Mouse (Mus musculus): ENCODE measurements around the gene Ninj2. TPM values are rescaled to one million over a fixed set of nuclear protein-coding genes. Genes with fewer than 3 reads are reported as not detected.

Gene Ninj2
- total RNA-seq, 2 experiments from 2014 or later = not detected

DNA sequence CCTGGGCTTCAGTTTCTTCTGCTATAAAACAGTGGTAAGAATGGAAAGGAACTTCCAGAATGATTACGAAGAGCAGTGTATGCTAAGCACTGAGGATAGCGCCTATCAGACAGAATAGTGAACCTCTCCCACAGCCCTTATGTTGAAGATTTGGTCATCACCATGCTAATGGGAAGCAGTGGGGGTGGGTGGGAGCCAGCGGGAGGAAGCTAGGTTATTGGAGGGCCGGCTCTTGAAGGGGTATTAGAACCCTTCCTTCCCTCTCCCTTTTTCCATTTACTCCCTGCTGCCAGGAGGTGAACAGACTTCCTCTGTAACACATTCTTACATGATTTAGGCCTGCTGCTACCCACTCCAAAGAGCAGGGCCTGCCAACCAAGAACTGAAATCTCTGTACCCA is 1.2 kb upstream of the Ninj2 start:
- intact Hi-C loops (cut with DNase I) = loop anchor here (5.0 kb wide), 1 partner anchor 35 kb away; no protein-coding TSS in a partner anchor

DNA sequence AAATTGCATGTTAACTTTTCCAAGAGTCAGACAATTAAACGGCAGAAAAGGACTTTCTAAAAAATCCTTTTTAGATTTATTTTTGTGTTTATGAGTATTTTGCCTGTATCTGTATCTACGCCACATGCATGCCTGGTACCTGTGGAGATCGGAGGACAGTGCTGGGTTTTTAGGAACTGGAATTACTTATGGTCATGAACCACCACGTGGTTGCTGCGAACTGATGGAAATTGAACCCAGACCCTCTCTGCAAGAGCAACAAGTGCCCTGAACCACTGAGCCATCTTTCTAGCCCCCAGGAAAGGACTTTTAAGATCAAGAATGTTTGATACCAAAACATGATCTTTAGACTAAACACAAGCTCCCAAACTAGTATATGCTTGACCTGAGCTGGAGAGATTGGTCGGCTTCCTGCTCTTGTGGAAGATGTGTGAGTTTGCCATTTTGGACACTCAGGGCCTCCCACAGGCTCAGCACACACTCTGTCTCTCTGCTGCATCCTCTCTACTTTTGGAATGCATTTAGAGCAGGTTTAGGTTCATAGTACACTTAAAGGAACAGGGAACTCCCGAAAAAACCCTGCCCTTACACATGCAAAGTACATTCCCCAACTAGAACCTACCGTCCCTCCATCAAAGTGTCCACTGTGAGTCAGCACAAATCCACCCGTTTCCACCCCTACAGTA is 1.1 kb downstream of the Ninj2 start:
- DNase-seq = no peak
- intact Hi-C loops (cut with DNase I) = loop anchor here (5.0 kb wide), 1 partner anchor 37 kb away; no protein-coding TSS in a partner anchor

More for the DNA sequence above, 1.2 kb upstream of the Ninj2 start:
- DNase-seq = no peak

DNA sequence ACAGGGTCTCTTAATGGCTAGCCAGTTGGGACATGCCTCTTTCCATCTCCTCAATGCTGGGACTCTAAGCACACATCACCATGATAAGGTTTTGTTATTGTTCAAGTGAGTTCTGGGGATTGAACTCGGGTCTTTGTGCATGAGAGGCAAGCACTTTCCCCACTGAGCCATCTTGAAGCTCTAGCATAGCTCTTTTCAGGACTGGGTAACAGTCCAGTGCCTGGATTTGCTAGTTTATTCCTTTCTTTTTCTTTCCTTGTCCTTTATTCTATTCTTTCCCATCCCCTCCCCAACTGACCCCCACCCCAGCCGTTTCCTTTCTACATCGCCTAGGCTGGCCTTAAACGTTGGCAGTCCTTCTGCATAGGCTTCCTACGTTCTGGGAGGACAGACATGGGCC is 1.9 kb downstream of the Ninj2 start:
- intact Hi-C loops (cut with DNase I) = no loop called here
- DNase-seq = no peak

DNA sequence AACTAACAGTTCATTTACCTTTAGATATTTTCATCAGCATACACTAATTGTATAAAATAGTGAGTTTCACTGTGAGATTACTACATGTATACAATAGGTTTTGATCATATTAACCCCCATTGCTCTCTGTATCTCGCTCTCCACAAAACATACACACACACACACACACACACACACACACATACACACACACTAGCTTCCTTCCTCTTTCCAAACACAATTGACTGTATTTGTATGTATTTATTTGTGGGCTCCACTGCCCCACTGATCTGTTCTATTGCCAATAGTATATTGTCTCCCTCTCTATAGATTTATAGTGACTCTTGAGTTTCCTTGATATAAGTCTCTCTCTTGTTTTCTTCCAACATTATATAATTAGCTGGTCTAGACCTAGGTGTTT is 2.4 kb downstream of the Ninj2 start:
- no peak for DNase-seq
- intact Hi-C loops (cut with DNase I) = no loop called here

DNA sequence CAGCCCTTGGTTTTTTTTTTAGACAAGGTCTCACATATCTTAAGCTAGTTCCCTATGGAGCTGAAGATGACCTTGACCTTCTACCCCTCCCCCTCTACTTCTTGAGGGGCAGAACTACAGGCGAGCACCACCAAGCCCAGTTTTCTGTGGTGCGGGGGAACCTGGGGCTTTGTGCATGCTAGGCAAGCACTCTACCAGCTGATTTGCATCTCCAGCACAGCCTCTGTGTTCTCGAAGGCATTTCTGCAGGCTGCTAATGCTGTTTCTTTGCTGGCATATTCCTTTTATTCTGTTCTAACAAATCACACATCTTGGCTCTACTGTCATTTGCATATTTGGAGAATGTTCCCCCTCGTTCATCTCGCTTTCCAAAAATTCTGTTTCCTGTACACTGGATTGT is 6.2 kb downstream of the Ninj2 start:
- intact Hi-C loops (cut with DNase I) = no loop called here
- no peak for DNase-seq

DNA sequence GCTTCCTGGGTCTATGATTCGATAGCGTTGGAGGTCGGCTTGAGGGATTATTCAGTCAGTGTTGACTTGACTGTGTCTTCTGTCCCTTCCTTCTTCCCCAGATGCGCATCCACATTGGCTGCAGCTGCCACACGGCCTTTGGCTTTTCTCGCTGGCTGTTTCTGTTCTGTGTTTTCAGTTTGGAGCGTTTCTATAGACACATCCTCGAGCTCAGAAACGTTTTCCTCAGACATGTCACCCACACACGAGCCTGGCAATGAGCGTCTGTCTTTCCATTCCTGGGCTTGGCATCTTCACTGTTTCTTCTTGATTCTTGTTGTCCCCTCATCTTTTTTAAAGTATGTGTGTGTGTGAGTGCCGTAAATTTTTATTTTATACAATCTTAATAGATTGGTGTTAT is 8.1 kb downstream of the Ninj2 start:
- intact Hi-C loops (cut with DNase I) = no loop called here
- no peak for DNase-seq

DNA sequence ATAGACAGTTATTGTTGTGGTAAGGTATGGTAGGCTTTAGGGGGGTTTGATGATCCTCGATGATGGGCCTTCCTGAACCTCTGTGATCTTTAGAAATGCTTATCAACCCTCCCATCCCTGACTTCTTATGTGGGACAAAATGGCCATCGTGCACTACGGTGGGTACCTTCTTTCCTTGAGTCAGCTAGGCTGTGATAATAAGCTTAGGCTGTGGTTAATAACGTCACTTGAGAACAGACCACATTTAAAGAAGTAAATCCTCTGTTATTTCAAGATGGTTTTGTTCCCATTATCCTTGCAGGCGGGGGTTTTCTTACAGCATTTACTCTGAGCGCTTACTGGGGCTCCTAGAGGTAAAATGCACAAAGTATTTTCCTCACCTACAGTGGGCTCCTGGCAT is 8.8 kb downstream of the Ninj2 start:
- intact Hi-C loops (cut with DNase I) = no loop called here
- no peak for DNase-seq

DNA sequence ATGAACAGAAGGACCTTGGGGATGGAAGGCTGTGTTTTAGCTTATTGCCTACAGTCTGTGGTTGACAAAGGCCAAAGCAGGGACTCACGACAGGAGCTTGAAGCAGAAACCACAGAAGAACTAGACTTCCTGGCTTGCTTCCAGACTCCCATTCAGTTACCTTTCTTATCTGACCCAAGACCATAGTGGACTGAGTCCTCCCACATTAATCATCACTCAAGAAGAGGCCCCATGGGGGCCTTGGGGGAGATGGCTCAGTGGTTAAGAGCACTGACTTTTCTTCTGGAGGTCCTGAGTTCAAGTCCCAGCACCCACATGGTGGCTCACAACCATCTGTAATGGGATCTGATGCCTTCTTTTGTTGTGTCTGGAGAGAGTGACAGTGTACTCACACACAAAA is 10.0 kb downstream of the Ninj2 start:
- DNase-seq = no peak
- intact Hi-C loops (cut with DNase I) = no loop called here

DNA sequence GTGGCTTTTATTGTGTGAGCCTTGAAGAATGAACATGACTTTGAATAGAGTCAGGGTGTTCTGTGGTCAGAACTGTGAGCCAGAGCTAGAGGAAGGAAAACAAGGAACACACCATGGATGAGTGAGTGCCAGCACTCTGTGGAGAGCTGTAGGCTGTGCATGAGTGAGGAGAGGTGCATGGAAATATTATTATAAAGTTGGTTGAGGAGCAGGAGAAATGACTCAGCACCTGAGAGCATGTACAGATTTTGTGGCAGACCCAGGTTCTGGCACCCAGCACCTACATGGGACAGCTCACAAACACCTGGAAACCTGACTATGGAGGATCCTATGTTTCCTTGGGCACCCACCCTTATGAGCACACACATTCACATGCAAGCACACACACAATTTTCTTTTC is 11.9 kb downstream of the Ninj2 start:
- intact Hi-C loops (cut with DNase I) = no loop called here
- DNase-seq = no peak

DNA sequence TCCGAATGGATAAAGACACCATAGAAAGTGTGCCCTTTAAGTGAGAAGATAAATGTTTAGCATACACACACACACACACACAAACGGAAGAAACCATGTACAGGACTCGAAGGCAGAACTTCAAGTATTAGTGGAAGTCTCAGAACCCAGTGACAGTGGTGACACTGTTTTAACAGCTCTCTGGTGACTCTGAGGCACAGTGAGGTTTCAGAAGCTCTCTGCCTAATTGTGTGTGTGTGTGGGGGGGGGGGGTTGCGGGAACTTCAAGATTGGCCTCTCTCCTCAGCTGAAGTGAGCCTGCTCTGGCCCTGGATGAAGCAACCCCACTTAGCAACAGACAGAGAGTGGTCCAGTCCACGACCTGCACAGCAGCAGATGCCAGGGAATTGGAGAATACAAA is 14.4 kb downstream of the Ninj2 start:
- intact Hi-C loops (cut with DNase I) = no loop called here
- no peak for DNase-seq

DNA sequence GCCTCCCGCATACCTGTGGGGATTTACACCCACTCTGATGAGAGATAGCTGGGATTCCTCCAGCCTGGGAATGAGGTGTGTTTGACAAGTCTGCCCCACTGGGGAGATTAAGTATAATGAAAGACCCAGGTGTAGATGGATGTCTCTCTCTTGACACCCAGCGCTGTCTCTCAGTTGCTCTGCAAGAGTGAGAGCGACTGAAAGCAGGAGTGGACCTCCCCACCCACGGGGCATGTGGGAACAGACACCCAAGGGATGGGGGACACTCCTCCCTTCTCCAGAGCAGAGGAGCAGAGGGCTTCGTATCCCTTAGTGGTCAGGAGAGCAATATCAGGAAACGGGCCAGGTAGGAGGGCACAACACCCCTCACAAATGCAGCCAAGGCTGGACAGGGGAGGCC is 14.9 kb downstream of the Ninj2 start:
- intact Hi-C loops (cut with DNase I) = loop anchor here (2.0 kb wide), 2 partner anchors 51 to 69 kb away; partner anchors contain the start of gene Wnk1

DNA sequence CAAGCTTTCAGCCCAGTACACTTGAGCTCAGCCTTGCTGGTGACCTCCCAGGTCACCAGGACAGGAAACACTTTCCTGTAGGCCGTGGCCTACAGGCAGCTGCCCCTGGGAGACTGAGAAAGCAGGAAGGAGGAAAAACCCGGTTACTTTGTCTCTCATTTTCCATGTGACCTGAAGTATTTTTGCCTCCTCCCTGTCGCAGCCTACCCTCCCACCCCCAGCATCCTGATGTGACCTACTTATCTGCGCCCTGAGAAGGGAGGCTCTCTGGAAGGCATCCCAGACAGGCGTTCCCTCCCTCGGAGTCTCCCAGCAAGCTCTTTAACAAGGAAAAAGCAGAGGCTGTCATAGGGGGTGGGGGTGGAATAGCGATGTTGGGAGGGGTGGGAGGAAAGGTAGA is 16.0 kb downstream of the Ninj2 start:
- DNase-seq = peak; percentile 74 to 79
- intact Hi-C loops (cut with DNase I) = loop anchor here (2.0 kb wide), 2 partner anchors 52 to 70 kb away; partner anchors contain the start of gene Wnk1

More for the DNA sequence above, 14.9 kb downstream of the Ninj2 start:
- no peak for DNase-seq

DNA sequence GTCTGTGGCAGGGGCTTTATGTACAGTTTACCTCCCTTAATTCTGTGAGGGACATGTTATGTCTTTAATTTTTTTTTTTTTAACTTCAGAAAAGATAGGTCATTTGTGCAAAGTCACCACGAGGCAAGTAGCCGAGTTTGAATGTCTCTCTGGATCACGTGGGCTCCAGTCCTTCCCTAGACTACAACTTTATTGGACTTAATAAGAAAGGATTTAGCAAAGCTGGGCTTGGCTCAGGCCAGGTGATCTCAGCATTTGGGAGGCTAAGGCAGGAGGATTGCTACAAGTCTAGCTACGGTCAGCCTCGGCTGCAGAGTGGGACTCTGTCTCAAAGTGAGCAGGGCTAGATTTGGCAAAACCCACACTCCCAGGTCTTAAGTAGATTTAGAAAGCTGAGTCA is 16.8 kb downstream of the Ninj2 start:
- intact Hi-C loops (cut with DNase I) = loop anchor here (2.0 kb wide), 2 partner anchors 53 to 71 kb away; partner anchors contain the start of gene Wnk1
- DNase-seq = no peak

DNA sequence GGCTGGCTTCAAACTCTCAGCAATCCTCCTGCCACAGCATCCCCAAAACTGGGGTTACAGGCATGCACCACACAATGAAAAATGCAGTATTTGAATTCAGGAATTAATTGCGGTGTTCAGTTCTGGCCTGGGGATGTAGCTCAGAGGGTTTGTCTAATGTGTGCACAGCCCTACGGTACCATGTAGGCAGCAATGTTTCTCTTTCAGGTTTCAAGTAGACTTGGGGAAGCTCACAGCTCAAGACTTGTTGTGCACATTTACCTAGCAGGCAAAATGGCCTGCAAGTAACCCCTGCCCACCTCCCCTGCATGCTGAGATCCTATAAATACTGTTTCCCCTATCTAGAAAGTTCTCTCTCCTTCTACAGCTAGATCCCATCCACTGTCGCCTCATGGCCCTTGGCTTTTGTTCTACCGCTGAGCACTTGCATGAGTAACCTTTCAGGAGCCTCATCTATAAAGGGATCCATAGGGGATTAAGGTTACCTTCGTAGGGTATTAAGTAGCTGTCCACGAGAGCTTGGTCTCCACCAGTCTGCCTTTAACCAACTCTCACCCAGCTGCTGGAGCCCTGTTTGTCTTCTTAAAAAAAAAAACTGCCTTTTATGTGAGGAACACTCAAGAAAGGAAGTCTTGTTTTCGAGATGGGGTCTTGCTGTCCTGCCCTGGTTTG is 17.7 kb downstream of the Ninj2 start:
- intact Hi-C loops (cut with DNase I) = no loop called here
- DNase-seq = no peak

DNA sequence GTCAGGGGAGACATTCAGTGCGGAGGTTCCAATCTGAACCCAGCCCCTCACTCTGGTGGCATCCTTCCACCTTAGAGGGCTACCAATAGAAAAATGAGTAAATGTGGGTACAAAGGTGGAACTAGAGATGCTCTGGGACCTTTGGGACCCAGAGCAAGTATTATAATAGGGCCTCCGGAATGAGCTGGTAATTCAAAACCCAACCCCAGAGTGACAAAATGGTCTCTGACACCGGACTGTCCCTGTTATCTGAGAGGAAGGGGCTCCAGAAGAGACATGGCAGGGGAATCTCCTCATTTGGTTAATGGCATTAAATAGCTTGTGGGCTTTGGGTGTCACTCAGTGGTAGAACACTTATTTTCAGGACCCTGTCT is 18.2 kb downstream of the Ninj2 start:
- intact Hi-C loops (cut with DNase I) = no loop called here
- DNase-seq = no peak

DNA sequence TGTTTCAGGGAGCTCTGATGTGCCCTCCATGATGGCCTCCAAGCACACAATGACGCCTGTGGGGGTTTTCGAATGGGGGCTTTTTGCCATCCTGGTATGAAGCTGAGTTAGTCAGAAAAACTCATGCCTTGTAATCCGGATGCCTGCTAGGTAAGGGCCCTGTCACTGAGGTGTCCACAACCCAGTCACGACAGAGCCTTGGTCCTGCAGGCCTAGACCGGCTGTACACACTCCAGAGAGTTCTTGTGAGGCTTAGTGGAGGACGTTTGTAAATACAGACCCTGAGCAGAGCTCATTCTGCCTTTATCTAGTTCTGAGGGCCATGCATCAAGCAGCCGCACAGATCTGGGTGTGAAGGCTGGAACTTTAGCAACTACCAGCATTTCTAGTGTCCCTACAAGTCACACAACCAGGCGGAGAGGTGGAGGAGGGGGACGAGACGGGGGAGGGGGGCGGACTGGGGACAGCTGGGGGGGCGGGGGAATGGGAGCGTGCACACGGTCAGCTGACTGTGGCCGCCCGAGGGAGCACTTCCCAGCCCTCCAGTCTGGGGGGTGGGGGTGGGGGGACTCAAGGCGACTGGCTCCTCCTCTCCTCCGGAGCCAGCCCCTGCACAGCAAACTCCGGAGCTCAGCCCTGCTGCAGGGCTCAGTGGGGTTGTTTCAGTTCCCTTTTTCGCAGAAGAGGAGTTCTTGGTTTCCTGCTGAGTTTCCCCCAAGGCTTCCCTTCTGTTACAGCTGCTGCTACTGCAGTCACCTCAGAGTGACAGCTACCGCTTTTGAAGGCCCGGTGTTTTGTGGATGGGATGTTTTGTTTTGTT is 19.0 kb downstream of the Ninj2 start:
- peak; percentile 72 to 73 for DNase-seq
- intact Hi-C loops (cut with DNase I) = no loop called here

DNA sequence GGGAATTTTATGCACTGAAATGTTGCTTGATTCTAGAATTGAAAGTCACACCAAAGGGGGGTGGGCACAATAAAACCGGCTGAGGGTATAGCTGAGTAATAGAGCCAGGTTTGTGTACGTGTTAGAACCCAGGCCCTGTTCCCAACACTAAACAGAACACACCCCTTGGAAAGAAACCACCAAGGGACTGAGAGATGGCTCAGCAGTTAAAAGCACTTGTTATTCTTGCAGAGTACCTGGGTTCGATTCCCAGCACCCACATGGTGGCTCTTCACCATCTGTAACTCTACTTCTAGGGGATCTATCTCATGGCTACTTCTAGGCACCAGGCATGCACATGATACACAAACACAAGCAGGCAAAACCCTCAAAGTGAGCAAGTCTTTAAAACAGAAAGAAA is 20.7 kb downstream of the Ninj2 start:
- DNase-seq = no peak
- intact Hi-C loops (cut with DNase I) = loop anchor here (1.0 to 2.0 kb wide), 3 partner anchors 31 to 113 kb away; no protein-coding TSS in a partner anchor

DNA sequence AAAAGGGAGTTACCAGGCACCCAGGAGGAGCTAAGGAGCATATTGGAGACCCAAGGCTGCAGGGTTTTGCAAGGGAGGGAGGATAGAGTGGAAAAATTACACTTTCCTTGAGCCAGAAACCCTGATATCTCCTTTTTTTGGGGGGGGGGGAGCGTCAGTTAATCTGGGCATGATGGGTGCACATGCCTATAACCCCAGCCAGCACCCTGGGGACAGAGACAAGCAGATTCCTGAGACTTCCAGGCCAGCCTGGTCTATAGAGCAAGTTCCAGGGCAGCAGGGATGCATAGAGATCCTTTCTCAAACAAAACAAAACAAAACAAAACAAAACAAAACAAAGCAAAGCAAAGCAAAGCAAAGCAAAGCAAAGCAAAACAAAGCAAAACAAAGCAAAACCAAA is 21.1 kb downstream of the Ninj2 start:
- intact Hi-C loops (cut with DNase I) = loop anchor here (1.0 to 2.0 kb wide), 3 partner anchors 31 to 113 kb away; no protein-coding TSS in a partner anchor
- DNase-seq = no peak

DNA sequence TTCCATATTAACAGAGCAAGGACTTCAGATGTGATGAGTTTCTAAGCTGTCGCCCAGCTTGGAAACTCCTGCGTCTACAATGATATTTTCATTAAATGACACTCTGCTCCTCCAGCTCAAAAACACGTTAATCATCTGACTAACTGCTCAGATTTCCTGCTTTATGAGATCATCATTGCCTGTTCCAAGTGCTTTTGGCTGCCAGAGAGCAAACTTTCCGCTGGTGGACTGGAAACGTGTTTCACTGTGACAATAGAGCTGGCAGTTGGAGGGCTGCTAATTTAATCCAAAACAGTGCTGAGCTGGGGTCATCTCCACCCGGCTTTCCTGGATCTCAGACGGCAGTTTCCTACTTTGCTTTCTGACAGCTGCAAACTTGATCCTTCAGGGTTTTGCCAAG is 21.5 kb downstream of the Ninj2 start:
- DNase-seq = peak; percentile 78 to 85
- intact Hi-C loops (cut with DNase I) = loop anchor here (1.0 to 2.0 kb wide), 3 partner anchors 30 to 114 kb away; no protein-coding TSS in a partner anchor

DNA sequence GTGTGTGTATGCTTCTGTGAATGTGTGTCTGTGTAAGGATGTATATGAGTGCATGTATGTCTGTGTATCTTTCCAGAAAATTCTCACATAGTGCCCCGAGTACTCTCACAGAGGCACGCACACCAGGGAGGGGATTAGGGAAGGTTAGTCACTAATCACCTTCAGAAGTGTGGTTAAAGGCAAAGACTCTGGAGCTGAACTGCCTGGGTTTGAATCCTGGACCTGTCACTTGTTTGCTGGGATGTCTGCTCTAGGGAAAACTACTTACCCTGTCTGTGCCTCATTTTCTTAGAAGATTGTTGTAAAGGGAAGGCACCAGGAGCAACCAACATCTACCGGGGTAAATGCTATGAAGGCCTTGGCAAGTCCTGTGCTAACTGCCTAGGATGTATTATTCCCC is 22.3 kb downstream of the Ninj2 start:
- no peak for DNase-seq
- intact Hi-C loops (cut with DNase I) = loop anchor here (2.0 kb wide), 2 partner anchors 29 to 115 kb away; no protein-coding TSS in a partner anchor

DNA sequence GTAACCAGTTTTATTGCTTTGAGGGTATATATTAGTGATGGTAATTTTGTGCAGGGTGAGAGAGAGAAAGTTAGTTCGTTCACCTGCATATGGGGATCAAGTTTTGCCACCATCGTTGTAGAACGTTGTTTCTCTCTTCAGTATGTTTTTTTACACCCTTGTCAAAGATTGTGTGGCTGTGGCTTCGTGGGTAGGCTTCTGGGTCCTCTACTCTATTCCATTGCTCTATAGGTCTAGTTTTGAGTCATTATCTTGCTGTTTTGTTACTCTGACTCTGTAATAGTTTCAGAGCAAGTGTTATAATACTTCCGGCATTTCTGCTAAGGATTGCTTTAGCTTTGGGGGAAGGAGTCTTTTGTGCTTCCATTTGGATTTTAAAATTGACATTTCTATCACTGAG is 26.7 kb downstream of the Ninj2 start:
- intact Hi-C loops (cut with DNase I) = no loop called here

More for the DNA sequence above, 26.7 kb downstream of the Ninj2 start:
- no peak for DNase-seq
